Mouse (Mus musculus): ENCODE data around the gene Tdrd9.
"Not testable (repeated sequence)": the region's sequence is repeated elsewhere in the genome, so short reads cannot be mapped to it uniquely, and the experiment has no call there.

GRCm38 (mm10) chr12:112035341-112036100, 64.2 kb downstream of the Tdrd9 start:
- not testable (repeated sequence) for TF ChIP-seq EP300 (IDR thresholded peaks at IDR 0.05; ENCODE audit: low read depth in 1 of 2, low read length in 2 of 2); CTCF (IDR thresholded peaks at IDR 0.05 in 2 of 3, conservative IDR thresholded peaks at IDR 0.05 in 1 of 3; ENCODE audit: control insufficient read depth in 1 of 3, insufficient read depth in 1 of 3, low read depth in 2 of 3, low read length in 3 of 3, poor library complexity in 1 of 3, severe bottlenecking in 1 of 3); POLR2AphosphoS2 (IDR thresholded peaks at IDR 0.05; ENCODE audit: low read length); MYC (IDR thresholded peaks at IDR 0.05; ENCODE audit: low read depth, low read length)
